Mouse (Mus musculus): Measurements from ENCODE around the gene Fam20a. TPM values are rescaled to one million over a fixed set of nuclear protein-coding genes. Genes with fewer than 3 reads are reported as not detected.

The Fam20a gene
- polyA plus RNA-seq (2014; fragmentation: Nextera tagmentation; extraction: Ambion mirVana): 0.16 and 0.37 TPM in 2 replicates

DNA sequence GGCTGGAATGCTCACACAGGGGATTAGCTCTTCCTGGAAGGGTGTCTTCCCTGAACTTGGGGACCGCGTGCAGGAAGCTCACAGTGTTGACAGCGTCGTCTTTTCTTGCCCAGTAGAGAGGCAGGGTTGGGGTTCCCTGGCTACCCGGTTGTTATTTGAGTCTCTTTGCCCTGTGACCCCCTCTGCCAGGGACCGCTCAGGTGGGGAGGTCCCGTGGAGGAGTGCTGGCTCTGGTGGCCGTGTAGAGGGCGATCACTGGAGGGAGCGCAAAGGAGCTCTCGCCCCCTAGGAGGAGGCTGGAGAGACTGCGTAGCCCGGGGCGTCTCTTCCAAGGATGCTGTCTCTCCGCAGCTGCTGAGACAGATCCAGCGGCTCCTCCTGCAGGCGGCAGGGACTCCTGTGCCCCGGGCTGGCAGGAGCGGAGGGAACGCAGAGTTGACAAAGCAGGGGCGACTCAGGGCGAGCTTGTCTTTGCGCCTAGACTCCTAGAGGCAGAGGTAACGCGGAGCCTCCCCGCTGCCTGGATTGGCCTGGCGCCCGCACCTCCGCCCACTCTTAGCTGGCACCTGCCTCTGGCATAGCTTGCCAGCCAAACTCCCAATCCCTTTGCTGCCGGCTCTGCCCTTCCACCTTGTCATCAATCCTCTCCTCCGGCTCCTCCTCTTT, at the start of gene Fam20a:
Gene Fam20a (minus strand): TSS at position 499 of the 666 bp plus-strand sequence.
- H3K9ac ChIP-seq (ENCODE audit: low read length): peak within 1 kb of the TSS; percentile 45; the same call in 1 of the 2 replicates
- H3K4me1 ChIP-seq (ENCODE audit: control insufficient read depth, insufficient read depth, low read length): peaks cover 9% of the 10 kb centered on the region
- no peaks in the 10 kb centered on the region for H3K9me3 ChIP-seq (ENCODE audit: control insufficient read depth, low read length)
- H3K4me3 ChIP-seq (ENCODE audit: low read depth, low read length): peak within 1 kb of the TSS; percentile 42
- no peak within 1 kb of the TSS for H3K27ac ChIP-seq (replicated peaks; ENCODE audit: low read depth, low read length)
- DNase-seq (ENCODE audit: low spot score): peak; percentile 61
- under 1% methylated on average over 31 of the region's 31 CpGs for WGBS
- ATAC-seq (ENCODE audit: insufficient number of reproducible peaks, low FRiP score, low TSS enrichment, low read depth): peak; percentile 41; the same call in 1 of the 2 replicates
- peak within 1 kb of the TSS; percentile 76 for H3K4me2 ChIP-seq (ENCODE audit: low read depth, severe bottlenecking)
- peaks cover 8% of the 10 kb centered on the region; the same call in 1 of the 2 replicates for H3K27me3 ChIP-seq (ENCODE audit: control insufficient read depth, insufficient read depth, low read length)
- no peaks in the 10 kb centered on the region for H3K36me3 ChIP-seq (ENCODE audit: control insufficient read depth, insufficient read depth, low read length)

DNA sequence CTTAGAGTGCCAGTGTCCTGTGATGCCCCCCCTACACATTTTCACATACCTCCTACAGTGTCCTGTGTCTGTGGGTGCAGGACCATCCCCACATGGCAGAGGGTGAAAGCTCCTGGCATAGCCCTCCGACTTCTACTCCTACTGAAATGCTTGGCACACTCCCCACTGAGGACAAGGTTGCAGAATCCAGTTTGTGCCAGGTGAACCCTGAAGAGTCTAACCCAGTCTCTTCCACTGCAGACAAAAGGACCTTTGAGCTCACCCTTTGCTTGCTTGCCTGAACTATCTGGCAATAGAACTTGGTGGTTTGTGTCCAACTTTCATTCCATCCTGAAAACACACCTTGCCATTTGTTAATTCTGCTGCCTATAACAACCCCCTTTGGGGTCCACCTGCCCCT, 49.3 kb upstream of the Fam20a start:
- no peaks in the 10 kb centered on the region for H3K9me3 ChIP-seq (ENCODE audit: control insufficient read depth, low read length)
- no peak for ATAC-seq (ENCODE audit: insufficient number of reproducible peaks, low FRiP score, low TSS enrichment, low read depth)
- H3K4me1 ChIP-seq (ENCODE audit: control insufficient read depth, insufficient read depth, low read length): no peaks in the 10 kb centered on the region
- H3K36me3 ChIP-seq (ENCODE audit: control insufficient read depth, insufficient read depth, low read length): no peaks in the 10 kb centered on the region
- WGBS: 65% methylated on average over 1 of the region's 1 CpGs
- H3K4me3 ChIP-seq (ENCODE audit: low read depth, low read length): no peak overlapping the region
- no peak overlapping the region for H3K27ac ChIP-seq (replicated peaks; ENCODE audit: low read depth, low read length)
- no peak overlapping the region for H3K9ac ChIP-seq (ENCODE audit: low read length)
- H3K4me2 ChIP-seq (ENCODE audit: low read depth, severe bottlenecking): no peak overlapping the region
- no peaks in the 10 kb centered on the region for H3K27me3 ChIP-seq (ENCODE audit: control insufficient read depth, insufficient read depth, low read length)
- DNase-seq (ENCODE audit: low spot score): no peak

DNA sequence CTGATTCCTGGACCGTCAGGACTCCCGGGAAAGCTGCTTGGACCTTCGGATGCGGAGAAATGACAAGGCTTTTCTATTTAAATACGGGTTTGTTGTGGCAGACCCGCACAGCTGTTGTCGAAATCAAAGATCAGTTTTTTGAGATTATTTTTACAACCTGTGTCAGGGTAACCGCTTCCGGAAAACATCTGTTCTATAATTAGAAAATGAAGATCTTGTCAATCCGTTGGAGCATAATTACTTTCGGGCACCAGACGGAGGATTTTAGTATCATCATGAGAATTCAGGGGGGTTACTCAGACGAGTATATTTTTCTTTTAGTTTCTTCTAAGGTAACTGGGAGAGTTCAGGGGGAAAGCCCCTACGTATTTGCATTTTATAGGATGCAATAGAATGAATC, 48.1 kb upstream of the Fam20a start:
- DNase-seq (ENCODE audit: low spot score) (no peak), ATAC-seq (ENCODE audit: insufficient number of reproducible peaks, low FRiP score, low TSS enrichment, low read depth) (no peak)
- H3K4me1 ChIP-seq (ENCODE audit: control insufficient read depth, insufficient read depth, low read length): no peaks in the 10 kb centered on the region
- no peaks in the 10 kb centered on the region for H3K9me3 ChIP-seq (ENCODE audit: control insufficient read depth, low read length)
- H3K27me3 ChIP-seq (ENCODE audit: control insufficient read depth, insufficient read depth, low read length): no peaks in the 10 kb centered on the region
- H3K4me3 ChIP-seq (ENCODE audit: low read depth, low read length): no peak overlapping the region
- no peaks in the 10 kb centered on the region for H3K36me3 ChIP-seq (ENCODE audit: control insufficient read depth, insufficient read depth, low read length)
- WGBS: 82% methylated on average over 14 of the region's 14 CpGs
- no peak overlapping the region for H3K27ac ChIP-seq (replicated peaks; ENCODE audit: low read depth, low read length)
- no peak overlapping the region for H3K9ac ChIP-seq (ENCODE audit: low read length)
- no peak overlapping the region for H3K4me2 ChIP-seq (ENCODE audit: low read depth, severe bottlenecking)

DNA sequence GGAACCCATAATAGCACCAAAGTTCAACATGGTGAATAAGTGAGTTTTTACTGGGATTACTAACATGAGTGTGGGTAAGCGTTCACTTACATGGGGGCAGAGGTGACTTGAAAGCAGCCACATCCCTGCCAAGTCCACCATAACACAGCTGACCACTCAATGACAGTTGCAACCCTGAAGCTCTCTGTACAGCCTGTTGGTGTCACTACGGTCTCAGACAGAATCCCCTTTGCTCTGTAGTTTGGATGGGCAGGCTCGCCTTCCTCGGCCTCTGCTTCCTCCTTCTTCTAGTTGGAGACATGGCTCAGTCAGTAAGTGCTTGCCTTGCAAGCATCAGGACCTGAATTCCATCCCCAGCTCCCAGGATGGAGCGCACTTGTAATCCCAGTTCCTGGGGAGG, 47.0 kb upstream of the Fam20a start:
- H3K4me3 ChIP-seq (ENCODE audit: low read depth, low read length): no peak overlapping the region
- H3K4me1 ChIP-seq (ENCODE audit: control insufficient read depth, insufficient read depth, low read length): no peaks in the 10 kb centered on the region
- H3K27me3 ChIP-seq (ENCODE audit: control insufficient read depth, insufficient read depth, low read length): no peaks in the 10 kb centered on the region
- WGBS: 83% methylated on average over 5 of the region's 5 CpGs
- ATAC-seq (ENCODE audit: insufficient number of reproducible peaks, low FRiP score, low TSS enrichment, low read depth) (no peak), DNase-seq (ENCODE audit: low spot score) (no peak)
- no peaks in the 10 kb centered on the region for H3K9me3 ChIP-seq (ENCODE audit: control insufficient read depth, low read length)
- H3K4me2 ChIP-seq (ENCODE audit: low read depth, severe bottlenecking): no peak overlapping the region
- H3K27ac ChIP-seq (replicated peaks; ENCODE audit: low read depth, low read length): no peak overlapping the region
- no peaks in the 10 kb centered on the region for H3K36me3 ChIP-seq (ENCODE audit: control insufficient read depth, insufficient read depth, low read length)
- no peak overlapping the region for H3K9ac ChIP-seq (ENCODE audit: low read length)

DNA sequence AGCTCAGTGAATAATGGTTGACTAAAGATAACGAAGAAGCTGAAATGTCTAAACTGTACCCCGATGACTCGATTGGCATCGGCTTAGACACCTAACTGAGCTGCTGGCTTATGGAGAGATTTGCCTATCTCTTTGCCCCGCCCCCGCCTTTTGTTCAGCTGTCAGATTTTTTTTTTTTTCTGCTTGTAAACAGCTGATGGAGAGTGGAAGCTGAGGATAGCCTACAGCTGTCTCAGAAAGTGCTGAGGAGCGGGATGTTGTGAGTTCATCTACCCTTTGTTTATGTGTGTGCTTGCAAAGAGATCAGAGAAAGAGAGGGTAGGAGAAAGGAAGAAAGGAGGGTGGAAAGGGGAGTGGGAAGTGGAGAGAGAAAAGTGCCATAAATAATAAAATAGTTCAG, 38.0 kb upstream of the Fam20a start:
- DNase-seq (ENCODE audit: low spot score) (no peak), ATAC-seq (ENCODE audit: insufficient number of reproducible peaks, low FRiP score, low TSS enrichment, low read depth) (no peak)
- H3K27ac ChIP-seq (replicated peaks; ENCODE audit: low read depth, low read length): no peak overlapping the region
- H3K4me1 ChIP-seq (ENCODE audit: control insufficient read depth, insufficient read depth, low read length): no peaks in the 10 kb centered on the region
- H3K9me3 ChIP-seq (ENCODE audit: control insufficient read depth, low read length): no peaks in the 10 kb centered on the region
- H3K9ac ChIP-seq (ENCODE audit: low read length): no peak overlapping the region
- 87% methylated on average over 7 of the region's 7 CpGs for WGBS
- no peaks in the 10 kb centered on the region for H3K36me3 ChIP-seq (ENCODE audit: control insufficient read depth, insufficient read depth, low read length)
- H3K27me3 ChIP-seq (ENCODE audit: control insufficient read depth, insufficient read depth, low read length): no peaks in the 10 kb centered on the region
- no peak overlapping the region for H3K4me2 ChIP-seq (ENCODE audit: low read depth, severe bottlenecking)
- H3K4me3 ChIP-seq (ENCODE audit: low read depth, low read length): no peak overlapping the region

DNA sequence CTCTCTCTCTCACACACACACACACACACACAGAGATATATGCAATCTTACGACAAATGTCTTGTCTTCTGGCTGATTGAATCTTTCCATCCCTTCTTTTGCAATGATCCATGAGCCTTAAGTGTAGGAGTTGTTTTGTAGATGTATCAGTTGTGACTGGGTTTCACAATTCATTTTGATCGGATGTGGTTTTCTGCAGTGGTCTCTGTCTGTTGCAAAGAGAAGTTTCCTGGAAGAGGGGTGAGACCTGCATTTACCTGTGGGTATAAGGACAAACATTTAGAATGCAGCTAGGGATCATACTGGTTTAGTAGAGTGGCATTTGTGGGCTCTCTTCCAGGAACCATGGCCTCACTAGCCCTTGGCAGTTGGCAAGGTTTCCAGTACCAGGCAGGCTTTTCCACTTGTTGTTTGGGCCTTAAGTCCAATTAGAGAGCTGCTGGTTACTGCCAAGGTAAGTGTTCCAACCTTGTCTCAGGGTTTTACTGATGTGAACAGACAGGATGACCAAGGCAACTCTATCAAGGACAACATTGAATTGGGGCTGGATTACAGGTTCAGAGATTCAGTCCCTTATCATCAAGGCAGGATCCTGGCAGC, 36.6 kb upstream of the Fam20a start:
- ATAC-seq (ENCODE audit: insufficient number of reproducible peaks, low FRiP score, low TSS enrichment, low read depth): no peak

DNA sequence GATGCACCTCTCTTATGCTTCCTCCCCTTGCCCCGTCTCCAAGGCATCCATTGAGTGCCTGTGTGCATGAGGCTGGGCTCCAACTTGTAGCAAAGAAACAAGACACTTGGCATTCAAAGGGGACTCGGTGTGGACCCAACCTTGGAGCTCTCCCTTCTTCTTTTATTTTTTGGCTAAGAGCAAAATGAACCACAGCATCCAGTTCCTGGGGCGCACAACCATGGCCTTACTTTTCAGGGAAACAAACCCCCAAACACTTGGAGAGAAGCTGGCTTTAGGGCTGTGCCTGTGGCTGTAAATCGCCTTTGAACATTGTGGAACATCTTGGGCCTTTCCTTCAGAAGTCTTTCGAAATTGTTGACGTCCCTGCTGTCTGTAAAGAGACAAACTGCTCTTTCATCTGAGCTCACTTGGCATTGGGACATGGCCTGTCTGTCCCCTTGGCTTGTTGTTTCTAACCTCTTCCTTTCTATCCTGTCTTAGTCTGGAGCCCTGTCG, 32.1 kb upstream of the Fam20a start:
- ATAC-seq (ENCODE audit: insufficient number of reproducible peaks, low FRiP score, low TSS enrichment, low read depth) (no peak), DNase-seq (ENCODE audit: low spot score) (no peak)
- no peak overlapping the region for H3K4me3 ChIP-seq (ENCODE audit: low read depth, low read length)
- no peaks in the 10 kb centered on the region for H3K9me3 ChIP-seq (ENCODE audit: control insufficient read depth, low read length)
- no peak overlapping the region for H3K9ac ChIP-seq (ENCODE audit: low read length)
- no peaks in the 10 kb centered on the region for H3K27me3 ChIP-seq (ENCODE audit: control insufficient read depth, insufficient read depth, low read length)
- H3K4me1 ChIP-seq (ENCODE audit: control insufficient read depth, insufficient read depth, low read length): no peaks in the 10 kb centered on the region
- H3K36me3 ChIP-seq (ENCODE audit: control insufficient read depth, insufficient read depth, low read length): no peaks in the 10 kb centered on the region
- H3K4me2 ChIP-seq (ENCODE audit: low read depth, severe bottlenecking): no peak overlapping the region
- no peak overlapping the region for H3K27ac ChIP-seq (replicated peaks; ENCODE audit: low read depth, low read length)
- 78% methylated on average over 7 of the region's 7 CpGs for WGBS

More for the DNA sequence above, 36.6 kb upstream of the Fam20a start:
- WGBS: 92% methylated on average over 2 of the region's 2 CpGs
- Histone ChIP-seq H3K27ac (replicated peaks; ENCODE audit: low read depth, low read length) (no peak overlapping the region), H3K27me3 (ENCODE audit: control insufficient read depth, insufficient read depth, low read length) (no peaks in the 10 kb centered on the region), H3K9ac (ENCODE audit: low read length) (no peak overlapping the region), H3K4me1 (ENCODE audit: control insufficient read depth, insufficient read depth, low read length) (no peaks in the 10 kb centered on the region), H3K9me3 (ENCODE audit: control insufficient read depth, low read length) (no peaks in the 10 kb centered on the region), H3K4me2 (ENCODE audit: low read depth, severe bottlenecking) (no peak overlapping the region), H3K4me3 (ENCODE audit: low read depth, low read length) (no peak overlapping the region), H3K36me3 (ENCODE audit: control insufficient read depth, insufficient read depth, low read length) (no peaks in the 10 kb centered on the region)
- no peak for DNase-seq (ENCODE audit: low spot score)

DNA sequence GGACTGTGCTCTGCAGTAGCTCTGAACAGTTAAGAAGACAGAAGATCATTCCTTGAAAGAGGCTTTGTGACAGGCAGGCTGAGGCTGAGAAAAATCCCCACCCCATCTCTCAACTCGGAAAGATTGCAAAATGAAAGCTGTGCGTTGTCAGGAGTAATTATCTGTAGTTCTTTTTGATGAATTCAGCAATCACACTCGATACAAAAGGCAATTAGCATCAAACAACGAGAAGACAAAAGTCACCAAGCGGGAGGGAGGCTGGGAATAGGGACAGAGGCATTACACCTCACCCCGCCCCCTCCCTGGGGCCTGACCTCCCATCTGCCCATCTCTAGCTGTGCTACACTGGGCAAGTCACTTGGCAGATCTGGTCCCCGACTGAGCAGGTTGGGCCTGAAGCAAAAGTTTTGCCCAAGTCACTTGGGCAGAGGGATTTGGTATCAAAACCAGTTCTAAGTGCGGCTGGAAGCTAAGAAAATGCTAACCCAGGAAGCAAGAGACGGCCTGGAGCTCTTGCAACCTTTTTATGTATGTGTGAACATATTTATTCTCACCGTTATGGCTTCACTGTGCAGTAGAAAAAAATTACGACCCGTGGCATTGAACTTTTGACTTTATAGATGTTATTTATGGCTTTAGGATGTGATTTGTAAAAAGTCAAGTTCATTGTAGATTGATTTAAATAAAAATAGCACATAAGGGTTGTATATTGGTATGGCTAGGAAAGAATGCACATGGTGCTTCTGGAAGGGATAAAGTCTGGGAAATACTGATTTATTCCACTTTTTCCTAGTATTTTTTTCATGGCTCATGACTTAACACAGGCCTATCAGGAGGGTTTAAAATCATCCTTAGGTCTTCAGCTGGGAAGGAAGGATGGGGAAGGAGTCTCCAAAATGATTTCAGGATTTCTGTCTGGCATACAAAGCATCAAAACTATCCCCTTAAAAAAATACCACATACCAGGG, 29.8 kb upstream of the Fam20a start:
- 36% methylated on average over 12 of the region's 12 CpGs for WGBS
- no peak overlapping the region for H3K4me3 ChIP-seq (ENCODE audit: low read depth, low read length)
- H3K36me3 ChIP-seq (ENCODE audit: control insufficient read depth, insufficient read depth, low read length): no peaks in the 10 kb centered on the region
- H3K27ac ChIP-seq (replicated peaks; ENCODE audit: low read depth, low read length): no peak overlapping the region
- no peak overlapping the region for H3K4me2 ChIP-seq (ENCODE audit: low read depth, severe bottlenecking)
- no peaks in the 10 kb centered on the region for H3K27me3 ChIP-seq (ENCODE audit: control insufficient read depth, insufficient read depth, low read length)
- H3K4me1 ChIP-seq (ENCODE audit: control insufficient read depth, insufficient read depth, low read length): no peaks in the 10 kb centered on the region
- no peak overlapping the region for H3K9ac ChIP-seq (ENCODE audit: low read length)
- ATAC-seq (ENCODE audit: insufficient number of reproducible peaks, low FRiP score, low TSS enrichment, low read depth): no peak
- no peaks in the 10 kb centered on the region for H3K9me3 ChIP-seq (ENCODE audit: control insufficient read depth, low read length)
- DNase-seq (ENCODE audit: low spot score): no peak

Data from limb, embryonic 11.5 days (tissue).